Mouse (Mus musculus): ENCODE measurements around the gene Dkk2.

Dkk2 gene

DNA sequence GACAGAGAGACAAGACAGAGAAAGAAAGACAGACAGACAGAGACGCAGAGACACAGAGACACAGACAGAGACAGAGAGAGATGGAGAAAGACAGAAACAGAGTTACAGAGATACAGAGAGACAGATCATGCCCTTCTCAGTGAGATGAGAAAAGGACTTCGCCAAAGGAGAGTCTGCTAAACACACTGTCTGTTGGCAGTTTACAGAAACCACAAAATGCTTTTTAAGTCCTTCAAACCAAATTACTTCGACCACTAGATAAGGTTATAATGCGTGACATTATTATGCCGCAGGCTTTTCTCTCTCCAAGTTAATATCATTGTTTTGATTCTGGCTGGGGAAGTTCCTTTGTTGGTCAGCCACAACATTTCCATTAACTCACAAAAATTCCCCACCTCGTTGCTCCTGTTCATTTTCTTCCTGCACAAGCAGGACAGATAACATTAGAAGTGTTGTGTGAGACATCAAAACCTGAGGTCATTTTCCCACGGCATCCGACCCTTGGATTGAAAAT lies 40.2 kb downstream of the Dkk2 start:
- no peak for DNase-seq (ENCODE audit: low read depth)

DNA sequence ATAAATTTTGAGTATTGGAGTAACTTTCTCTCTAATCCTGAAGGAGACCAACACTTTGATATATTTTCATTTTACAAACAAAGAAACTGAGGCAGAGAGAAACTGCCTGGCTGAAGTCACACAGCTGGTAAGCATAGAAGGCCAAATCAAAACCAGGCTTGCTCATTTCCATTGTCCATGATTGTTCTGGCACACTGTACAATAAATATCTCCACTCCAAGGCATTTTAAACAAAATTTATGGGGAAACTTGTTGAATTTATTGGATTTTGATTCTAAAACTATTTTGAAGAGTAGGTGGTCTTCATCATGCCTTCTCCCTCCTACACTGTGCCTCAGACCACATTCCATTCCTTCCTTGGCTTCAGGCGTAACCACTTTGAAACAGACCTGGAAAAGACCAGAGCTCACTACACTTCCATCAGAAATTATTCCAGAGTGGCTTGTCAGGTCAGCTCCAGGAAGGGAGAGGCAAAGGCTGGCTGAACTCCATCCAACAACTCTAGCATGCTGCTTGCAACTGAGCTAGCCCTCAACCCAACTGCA lies 44.7 kb downstream of the Dkk2 start:
- no peak for DNase-seq (ENCODE audit: low read depth)

GRCm38 (mm10) chr3:132130781-132131180 lies 45.7 kb downstream of the Dkk2 start:
- DNase-seq (ENCODE audit: low read depth), result no peak

- DNase-seq (ENCODE audit: low read depth), result no peak
These were observed 46.8 kb downstream of the Dkk2 start for GRCm38 (mm10) chr3:132131939-132132338.

DNA sequence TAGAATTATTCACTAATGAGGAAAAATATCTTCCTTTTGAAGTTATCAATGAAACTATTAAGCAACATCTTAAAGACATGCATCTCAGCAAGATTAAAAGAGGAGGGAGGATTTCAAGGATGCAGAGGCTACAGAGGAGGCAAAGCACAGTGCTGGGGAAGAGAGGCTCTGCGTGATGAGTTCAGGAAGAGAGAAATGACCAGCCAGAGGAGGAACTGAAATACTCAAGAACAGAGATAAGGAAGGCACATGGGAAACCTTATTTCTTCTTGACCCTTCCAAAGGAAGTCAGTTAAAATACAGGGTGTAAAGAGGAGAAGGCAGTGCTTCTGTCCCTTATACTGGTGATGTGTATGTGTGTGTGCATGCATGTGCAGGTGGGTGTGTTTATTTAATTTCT lies 49.4 kb downstream of the Dkk2 start:
- no peak for DNase-seq (ENCODE audit: low read depth)

- DNase-seq (ENCODE audit: low read depth), result no peak
These were observed 52.8 kb downstream of the Dkk2 start for GRCm38 (mm10) chr3:132137802-132138378.

GRCm38 (mm10) chr3:132141031-132141430 lies 55.9 kb downstream of the Dkk2 start:
- no peak for DNase-seq (ENCODE audit: low read depth)

DNA sequence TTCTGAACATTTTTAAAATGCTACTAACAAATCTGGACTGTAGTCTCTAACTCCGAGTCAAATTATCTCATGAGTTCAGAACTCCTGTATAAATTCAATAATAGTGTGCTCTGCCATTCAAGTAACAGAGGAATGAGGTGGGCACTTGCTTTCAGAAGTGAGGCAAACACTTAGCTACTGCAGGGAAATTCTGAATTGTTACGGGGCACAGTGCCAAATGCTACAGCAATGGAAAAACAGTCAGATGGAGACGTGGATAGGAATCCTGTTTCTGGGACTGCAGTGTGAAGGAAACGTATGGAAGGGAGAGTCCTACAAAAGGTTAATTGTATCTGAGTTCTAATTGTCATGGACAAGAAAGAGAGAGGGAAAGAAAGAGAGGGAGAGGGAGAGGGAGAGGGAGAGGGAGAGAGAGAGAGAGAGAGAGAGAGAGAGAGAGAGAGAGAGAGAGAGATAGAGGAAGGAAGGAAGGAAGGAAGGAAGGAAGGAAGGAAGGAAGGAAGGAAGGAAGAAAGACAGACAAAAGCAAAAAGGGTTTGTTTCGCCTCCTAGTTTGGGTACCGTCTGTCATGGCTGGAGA lies 64.4 kb downstream of the Dkk2 start:
- DNase-seq (ENCODE audit: low read depth), result no peak

GRCm38 (mm10) chr3:132158817-132159216 lies 73.7 kb downstream of the Dkk2 start:
- no peak for DNase-seq (ENCODE audit: low read depth)

GRCm38 (mm10) chr3:132168911-132169310 lies 83.8 kb downstream of the Dkk2 start:
- DNase-seq (ENCODE audit: low read depth), result no peak

- no peak for DNase-seq (ENCODE audit: low read depth)
These were observed 101.9 kb downstream of the Dkk2 start for GRCm38 (mm10) chr3:132186888-132187552.

GRCm38 (mm10) chr3:132201950-132202349 lies 116.9 kb downstream of the Dkk2 start:
- DNase-seq (ENCODE audit: low read depth), result no peak

DNA sequence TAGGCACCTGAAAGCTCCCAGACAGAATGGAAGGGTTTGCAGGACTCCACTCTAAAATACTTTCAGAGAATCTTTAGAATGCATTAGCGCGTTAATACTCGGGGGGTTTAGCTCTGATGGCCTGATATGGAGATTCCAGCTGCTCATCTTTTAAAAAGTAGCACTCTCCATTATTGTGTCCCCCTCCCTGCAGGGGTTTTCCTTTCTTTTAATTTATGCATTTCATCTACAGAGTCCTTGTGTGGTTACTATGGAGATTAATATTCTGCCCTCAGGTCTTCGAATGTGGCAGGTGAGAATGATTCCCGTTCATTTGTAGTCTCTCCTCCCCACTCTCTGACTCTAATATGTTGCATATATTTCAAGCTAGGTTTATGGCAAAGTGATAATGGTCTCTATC lies 117.6 kb downstream of the Dkk2 start:
- DNase-seq (ENCODE audit: low read depth), result no peak

DNA sequence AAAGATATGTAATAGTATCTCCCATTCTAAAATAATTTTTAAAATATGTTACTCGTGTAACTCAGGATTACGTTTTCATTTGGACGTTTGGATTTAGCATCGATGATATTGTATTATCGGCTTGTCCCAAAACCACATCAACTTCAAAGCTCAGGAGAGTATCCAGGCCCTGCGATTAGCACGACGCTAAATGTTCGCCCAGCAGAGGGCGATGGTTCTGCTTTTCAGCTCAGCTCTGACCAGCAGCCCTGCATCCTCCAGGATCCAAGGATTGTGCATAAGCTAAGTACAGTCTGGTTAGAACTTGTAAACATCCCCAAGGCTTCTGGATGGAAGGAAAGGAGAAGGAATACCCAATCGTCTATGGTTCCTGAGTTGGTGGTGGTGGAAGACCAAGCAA lies 122.4 kb downstream of the Dkk2 start:
- DNase-seq (ENCODE audit: low read depth), result no peak

GRCm38 (mm10) chr3:132211260-132211659 lies 126.2 kb downstream of the Dkk2 start:
- DNase-seq (ENCODE audit: low read depth), result no peak

DNA sequence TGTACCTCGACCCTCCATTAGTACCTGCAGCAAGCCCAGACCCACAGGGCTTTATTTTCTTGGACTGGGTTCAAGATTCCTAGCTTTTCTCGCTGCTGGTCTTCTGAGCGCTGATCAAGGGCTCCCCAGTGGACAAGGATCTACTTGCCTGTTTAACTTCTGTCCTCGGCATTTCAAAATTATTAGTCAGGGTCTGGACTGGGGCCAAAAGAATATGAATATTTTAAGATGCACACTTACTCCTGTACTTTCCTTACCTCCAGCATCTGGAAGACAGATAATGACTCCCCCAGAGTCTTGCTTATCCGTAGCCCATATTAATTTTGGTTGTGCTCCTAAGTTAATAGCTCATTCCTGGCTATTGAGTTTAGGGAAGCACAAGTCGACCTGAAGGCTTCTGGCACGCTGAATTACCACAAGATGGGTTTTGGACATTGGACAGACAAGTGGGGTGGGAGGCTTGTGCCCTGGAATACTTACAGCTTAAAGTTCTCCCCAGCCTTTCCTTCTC lies 134.9 kb downstream of the Dkk2 start:
- DNase-seq (ENCODE audit: low read depth), result no peak

DNA sequence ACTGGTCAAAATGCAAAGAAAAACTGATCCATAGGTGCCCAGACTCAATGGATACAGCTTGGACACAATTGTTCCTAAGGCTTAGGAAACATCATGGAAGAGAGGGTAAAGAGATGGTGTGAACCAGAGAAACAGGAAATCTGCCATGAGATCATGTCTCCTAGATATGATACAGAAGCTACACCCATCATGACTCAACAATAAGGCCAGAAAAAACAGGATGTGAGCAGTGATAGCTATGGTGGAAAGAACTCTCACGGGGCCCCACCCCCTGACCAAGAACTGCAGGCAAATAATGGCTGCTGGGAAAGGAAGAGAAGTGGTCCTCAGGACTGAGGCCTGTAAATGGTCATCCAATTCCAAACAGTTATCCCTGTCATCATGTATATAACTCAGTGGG lies 142.5 kb downstream of the Dkk2 start:
- DNase-seq (ENCODE audit: low read depth), result no peak

Measured in naive thymus-derived CD4-positive, alpha-beta T cell, adult 2 months (primary cell).